Mouse (Mus musculus) CH12.LX (cell line): ENCODE data around the gene Atp5f1. TPM values are rescaled to one million over a fixed set of nuclear protein-coding genes. Genes with fewer than 3 reads are reported as not detected.

Source experiments
- DNase-seq: peaks from one replicate; pipeline ENCODE4 v3.0.0-alpha.2; 2013; ENCODE audit errors: extremely low read depth
- H3K27ac ChIP-seq: 2 replicates; pipeline ENCODE4 v1.5.1; 2012; ENCODE audit warnings: low read depth, mild to moderate bottlenecking, control low read depth, moderate library complexity; ENCODE audit not compliant: insufficient read depth
- H3K27me3 ChIP-seq: replicated peaks from 2 replicates; pipeline ENCODE3; 2012; ENCODE audit warnings: inconsistent platforms
- H3K36me3 ChIP-seq, 2 experiments: replicated peaks in 1 of 2; 2 replicates each; pipeline versions ENCODE3 to v1.6.1; 2012; ENCODE audit warnings: inconsistent platforms in 1 of 2, low read length in 1 of 2, mild to moderate bottlenecking in 1 of 2, mixed read lengths in 1 of 2, moderate library complexity in 1 of 2; ENCODE audit not compliant: control insufficient read depth in 1 of 2, insufficient read depth in 1 of 2
- H3K4me1 ChIP-seq, 2 experiments: 2 replicates each; pipeline ENCODE4 v1.6.1; 2012; ENCODE audit warnings: inconsistent platforms in 1 of 2, moderate library complexity in 1 of 2; ENCODE audit not compliant: insufficient read depth in 2 of 2, control insufficient read depth in 1 of 2
- H3K4me2 ChIP-seq: 2 replicates; pipeline ENCODE4 v1.6.1; 2012; ENCODE audit warnings: low read depth, mild to moderate bottlenecking, control low read depth; ENCODE audit not compliant: poor library complexity, insufficient read depth, severe bottlenecking
- H3K4me3 ChIP-seq, 3 experiments: fragments of 150-350 bp in 1 of 3; sonication (generic) in 1 of 3; replicated peaks in 1 of 3; 2 replicates each; pipeline versions ENCODE3 to v1.5.1; 2011 to 2012; ENCODE audit warnings: low read depth in 2 of 3, low read length in 2 of 3, mild to moderate bottlenecking in 2 of 3, moderate library complexity in 2 of 3, control low read depth in 1 of 3, improper control_type of control experiment in 1 of 3, inconsistent platforms in 1 of 3, mixed read lengths in 1 of 3; ENCODE audit not compliant: poor library complexity in 1 of 3
- H3K79me2 ChIP-seq: replicated peaks from 2 replicates; pipeline ENCODE4 v1.6.1; 2012; ENCODE audit warnings: mild to moderate bottlenecking, moderate library complexity; ENCODE audit not compliant: control insufficient read depth, poor library complexity, insufficient read depth, severe bottlenecking; ENCODE audit errors: extremely low read depth
- H3K9ac ChIP-seq: 2 replicates; pipeline ENCODE4 v1.6.1; 2012; ENCODE audit warnings: low read depth, mild to moderate bottlenecking, control low read depth, moderate library complexity; ENCODE audit not compliant: insufficient read depth
- H3K9me3 ChIP-seq: replicated peaks from 2 replicates; pipeline ENCODE3; 2012; ENCODE audit warnings: low read length, inconsistent platforms, mixed read lengths
- BHLHE40 ChIP-seq: IDR thresholded peaks from 2 replicates; pipeline ENCODE4 v1.6.1; 2011; ENCODE audit warnings: mild to moderate bottlenecking, low read depth, low read length, improper control_type of control experiment
- CHD1 ChIP-seq: IDR thresholded peaks from 2 replicates; pipeline ENCODE4 v1.6.1; 2012; ENCODE audit warnings: low read depth, low read length, improper control_type of control experiment, inconsistent platforms
- CTCF ChIP-seq, 2 experiments: IDR thresholded peaks in 1 of 2; conservative IDR thresholded peaks in 1 of 2; 2 replicates each; pipeline ENCODE4 v1.5.1; 2011 to 2012; ENCODE audit warnings: low read depth in 2 of 2, low read length in 2 of 2, improper control_type of control experiment in 1 of 2, inconsistent platforms in 1 of 2, mild to moderate bottlenecking in 1 of 2, moderate library complexity in 1 of 2
- ELF1 ChIP-seq: IDR thresholded peaks from 2 replicates; pipeline ENCODE4 v1.6.1; 2014; ENCODE audit warnings: low read depth, mild to moderate bottlenecking, inconsistent platforms, low read length, improper control_type of control experiment
- EP300 ChIP-seq: IDR thresholded peaks from 2 replicates; pipeline ENCODE4 v1.6.1; 2011; ENCODE audit warnings: low read length, improper control_type of control experiment
- ETS1 ChIP-seq: conservative IDR thresholded peaks from 2 replicates; pipeline ENCODE4 v1.6.1; 2012; ENCODE audit warnings: low read depth, mild to moderate bottlenecking, inconsistent platforms, low read length, improper control_type of control experiment, moderate library complexity
- GABPA ChIP-seq: IDR thresholded peaks from 2 replicates; pipeline ENCODE4 v1.6.1; 2012; ENCODE audit warnings: low read depth, low read length, improper control_type of control experiment, inconsistent platforms; ENCODE audit not compliant: insufficient replicate concordance
- HCFC1 ChIP-seq: IDR thresholded peaks from 2 replicates; pipeline ENCODE4 v1.6.1; 2012; ENCODE audit warnings: low read depth, mild to moderate bottlenecking, inconsistent platforms, low read length, improper control_type of control experiment
- IRF4 ChIP-seq: IDR thresholded peaks from 2 replicates; pipeline ENCODE4 v1.6.1; 2014; ENCODE audit warnings: low read depth, mild to moderate bottlenecking, inconsistent platforms, low read length, improper control_type of control experiment
- JUN ChIP-seq: IDR thresholded peaks from 2 replicates; pipeline ENCODE4 v1.6.1; 2011; ENCODE audit warnings: low read depth, mild to moderate bottlenecking, low read length, improper control_type of control experiment, moderate library complexity; ENCODE audit not compliant: insufficient read depth
- JUND ChIP-seq: conservative IDR thresholded peaks from 2 replicates; pipeline ENCODE4 v1.6.1; 2011; ENCODE audit warnings: low read depth, low read length, improper control_type of control experiment
- MAX ChIP-seq: IDR thresholded peaks from 2 replicates; pipeline ENCODE4 v1.6.1; 2011; ENCODE audit warnings: low read length, improper control_type of control experiment
- MAZ ChIP-seq: IDR thresholded peaks from 2 replicates; pipeline ENCODE4 v1.6.1; 2012; ENCODE audit warnings: low read depth, mild to moderate bottlenecking, inconsistent platforms, low read length, improper control_type of control experiment, moderate library complexity
- MXI1 ChIP-seq: IDR thresholded peaks from 2 replicates; pipeline ENCODE4 v1.6.1; 2011; ENCODE audit warnings: mild to moderate bottlenecking, low read depth, low read length, improper control_type of control experiment
- NELFE ChIP-seq: IDR thresholded peaks from 2 replicates; pipeline ENCODE4 v1.6.1; 2011; ENCODE audit warnings: low read depth, low read length, improper control_type of control experiment
- PAX5 ChIP-seq: IDR thresholded peaks from 2 replicates; pipeline ENCODE4 v1.6.1; 2012; ENCODE audit warnings: low read length, inconsistent platforms, mixed read lengths
- POLR2A ChIP-seq: IDR thresholded peaks from 2 replicates; pipeline ENCODE4 v1.6.1; 2011; ENCODE audit warnings: low read depth, mild to moderate bottlenecking, improper control_type of control experiment, low read length
- POLR2AphosphoS2 ChIP-seq: IDR thresholded peaks from 2 replicates; pipeline ENCODE4 v1.6.1; 2011; ENCODE audit warnings: low read depth, low read length, improper control_type of control experiment
- SMC3 ChIP-seq: IDR thresholded peaks from 2 replicates; pipeline ENCODE4 v1.6.1; 2011; ENCODE audit warnings: low read depth, low read length, improper control_type of control experiment
- TCF12 ChIP-seq: IDR thresholded peaks from 2 replicates; pipeline ENCODE4 v1.6.1; 2014; ENCODE audit warnings: low read depth, mild to moderate bottlenecking, inconsistent platforms, low read length, improper control_type of control experiment
- ZMIZ1 ChIP-seq: IDR thresholded peaks from 2 replicates; pipeline ENCODE4 v1.6.1; 2012; ENCODE audit warnings: low read depth, mild to moderate bottlenecking, inconsistent platforms, low read length, improper control_type of control experiment
- ZNF384 ChIP-seq: IDR thresholded peaks from 2 replicates; pipeline ENCODE4 v1.6.1; 2012; ENCODE audit warnings: low read depth, low read length, improper control_type of control experiment, inconsistent platforms
- dilution Hi-C: fragments of 300-500 bp; cut with MboI; formaldehyde crosslinking; loops from 2 replicates; pipeline ENCODE4 v1.14.3; 2020; ENCODE audit warnings: low sequenced_read_pairs; ENCODE audit not compliant: extremely low pct_unique_long_range_greater_than_20kb, extremely low pct_ligation_motif_present
- in situ Hi-C: fragments of 300-500 bp; cut with MboI; formaldehyde crosslinking; loops from 3 replicates; pipeline ENCODE4 v1.14.3; 2019; ENCODE audit warnings: low sequenced_read_pairs, low pct_ligation_motif_present, low pct_unique_long_range_greater_than_20kb, mixed read lengths
- polyA plus RNA-seq: library from polyadenylated mRNA; unstranded; fragments of >175 nt; gene quantifications from 2 replicates; pipeline ENCODE4 v1.2.1, GENCODE M21; 2012; ENCODE audit warnings: low read depth; ENCODE audit not compliant: insufficient read length
- total RNA-seq, 2 experiments: library from RNA; depleted of rRNA; stranded (reverse); fragments of 300-350 nt in 1 of 2; fragments of >200 nt in 1 of 2; gene quantifications; 2 replicates each; pipeline ENCODE4 v1.2.3; 2012 to 2014

The Atp5f1 gene
- total and polyA plus RNA-seq, 3 experiments: 317 to 676 (median 494) TPM

DNA sequence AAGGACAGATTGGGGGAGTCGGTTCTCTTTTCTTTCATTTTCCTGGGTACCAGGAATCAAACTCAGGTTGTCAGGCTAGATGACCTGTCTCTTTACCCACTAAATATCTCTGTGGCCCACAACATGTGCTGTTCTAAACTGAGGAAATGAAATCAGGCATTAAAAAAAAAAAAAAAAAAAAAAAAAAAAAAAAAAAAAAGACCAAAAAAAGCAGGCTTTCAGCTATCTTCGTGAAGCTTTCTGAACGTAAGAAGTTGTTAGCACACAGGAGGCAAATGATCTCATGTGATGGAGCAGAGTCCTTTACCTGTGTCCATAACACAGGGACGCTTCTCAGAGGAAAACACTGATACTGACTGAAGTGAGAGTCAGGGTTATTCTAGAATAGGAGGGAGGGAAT lies 23.8 kb downstream of the Atp5f1 start:
- Histone ChIP-seq H3K9me3 (no peaks in the 10 kb centered on the region), H3K27ac (no peak overlapping the region), H3K4me3 (no peak overlapping the region), H3K9ac (no peak overlapping the region), H3K4me2 (no peak overlapping the region), H3K4me1 (peaks cover 2 to 16% of the 10 kb centered on the region in 2 experiments; a peak in 3 of 4 replicates), H3K27me3 (no peaks in the 10 kb centered on the region), H3K36me3 (peaks cover 10 to 23% of the 10 kb centered on the region in 2 experiments)
- TF ChIP-seq JUN: no peak
- TF ChIP-seq ZNF384: peak; percentile 50; the same call in 1 of the 2 replicates
- TF ChIP-seq, all 38 proteins: peak for 1
- dilution Hi-C loops: no loop called here
- in situ Hi-C loops: no loop called here
- no peaks in the 10 kb centered on the region; the same call in 1 of the 2 replicates for H3K79me2 ChIP-seq
- DNase-seq: no peak

DNA sequence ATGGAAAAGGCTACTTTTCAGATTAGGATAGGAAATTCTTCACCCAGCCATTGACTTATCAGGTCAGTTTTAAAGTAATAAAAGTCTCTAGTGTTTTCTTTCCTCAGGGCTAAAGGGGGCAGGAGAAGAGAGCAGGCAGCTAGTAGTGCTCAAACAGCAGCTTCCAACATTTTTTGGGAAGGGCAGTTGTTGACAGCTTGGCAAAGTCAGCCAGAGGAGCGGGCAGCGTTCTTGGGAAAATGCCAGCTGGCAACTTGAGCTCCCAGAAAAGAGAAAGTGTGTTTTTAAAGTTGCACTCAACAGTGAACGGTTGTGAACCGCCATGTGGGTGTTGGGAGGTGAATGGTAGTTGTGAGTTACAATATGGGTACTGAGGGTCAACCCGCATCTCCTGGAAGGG lies 24.9 kb downstream of the Atp5f1 start:
- Histone ChIP-seq H3K9me3 (no peaks in the 10 kb centered on the region), H3K27me3 (no peaks in the 10 kb centered on the region), H3K4me3 (no peak overlapping the region)
- no peak for TF ChIP-seq CTCF (conservative IDR thresholded peaks at IDR 0.05 in 1 of 2, IDR thresholded peaks at IDR 0.05 in 1 of 2; ENCODE audit: low read depth in 2 of 2, low read length in 2 of 2)
- TF ChIP-seq ETS1: no peak
- no peak for TF ChIP-seq NELFE
- no peak for TF ChIP-seq IRF4
- TF ChIP-seq POLR2AphosphoS2: no peak
- TF ChIP-seq POLR2A: no peak
- TF ChIP-seq TCF12: no peak
- TF ChIP-seq JUN: no peak
- TF ChIP-seq JUND: no peak
- no peak for TF ChIP-seq MXI1
- TF ChIP-seq GABPA: no peak
- TF ChIP-seq, all 38 proteins: peak for 0
- Histone ChIP-seq H3K9ac (no peak overlapping the region), H3K4me1 (peaks cover 5 to 23% of the 10 kb centered on the region in 2 experiments; a peak in 3 of 4 replicates), H3K79me2 (no peaks in the 10 kb centered on the region; the same call in 1 of the 2 replicates), H3K4me2 (no peak overlapping the region), H3K27ac (no peak overlapping the region), H3K36me3 (peaks cover 5 to 17% of the 10 kb centered on the region in 2 experiments)
- in situ Hi-C loops: no loop called here
- DNase-seq: no peak
- dilution Hi-C loops: no loop called here

DNA sequence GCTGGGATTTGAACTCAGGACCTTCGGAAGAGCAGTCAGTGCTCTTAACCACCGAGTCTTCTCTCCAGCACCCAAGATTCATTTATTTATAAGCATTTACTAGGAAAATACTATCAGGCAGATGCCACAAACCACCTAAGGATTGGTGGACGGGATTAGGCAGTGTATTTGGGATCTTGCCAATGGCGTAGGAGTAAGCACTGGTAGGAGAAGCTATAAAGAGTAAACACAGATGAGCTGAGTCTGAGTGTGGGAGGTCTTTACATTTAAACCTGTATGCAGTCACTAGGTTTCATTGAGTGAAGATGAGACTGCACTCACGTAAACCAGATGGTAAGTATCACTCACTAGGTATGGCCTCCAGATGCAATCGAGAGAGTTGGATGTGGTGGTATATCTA lies 26.0 kb downstream of the Atp5f1 start:
- H3K27me3 ChIP-seq: no peaks in the 10 kb centered on the region
- H3K36me3 ChIP-seq: peaks cover 5 to 17% of the 10 kb centered on the region in 2 experiments
- dilution Hi-C loops (no loop called here), in situ Hi-C loops (no loop called here)
- no peak overlapping the region for H3K4me2 ChIP-seq
- H3K9me3 ChIP-seq: no peaks in the 10 kb centered on the region
- TF ChIP-seq JUND (no peak), CHD1 (no peak), SMC3 (no peak), TCF12 (no peak), MXI1 (no peak), GABPA (no peak), EP300 (no peak), HCFC1 (no peak), PAX5 (no peak), BHLHE40 (no peak), MAZ (no peak), ZMIZ1 (no peak), MAX (no peak), CTCF (conservative IDR thresholded peaks at IDR 0.05 in 1 of 2, IDR thresholded peaks at IDR 0.05 in 1 of 2; ENCODE audit: low read depth in 2 of 2, low read length in 2 of 2) (no peak), ELF1 (no peak)
- H3K4me1 ChIP-seq: peaks cover 12 to 34% of the 10 kb centered on the region in 2 experiments
- H3K9ac ChIP-seq: no peak overlapping the region
- no peaks in the 10 kb centered on the region; the same call in 1 of the 2 replicates for H3K79me2 ChIP-seq
- no peak overlapping the region for H3K4me3 ChIP-seq
- H3K27ac ChIP-seq: no peak overlapping the region
- no peak for DNase-seq
